Mouse (Mus musculus) stomach, postnatal 0 days (tissue): ENCODE measurements around the gene Klhdc7b.

Source experiments
- CTCF ChIP-seq: IDR thresholded peaks from 2 replicates; pipeline ENCODE4 v1.5.1; 2016; ENCODE audit warnings: antibody characterized with exemption, low read depth, mild to moderate bottlenecking, moderate library complexity
- EP300 ChIP-seq: optimal IDR thresholded peaks from 2 replicates; pipeline ENCODE3; 2016; ENCODE audit warnings: antibody characterized with exemption

GRCm38 (mm10) chr15:89352795-89353194 is 31.9 kb upstream of the Klhdc7b start:
- TF ChIP-seq CTCF (no peak), EP300 (no peak)
